ENCODE assay signal across 8 mouse cellular contexts in genomic region chr12:87471421-87471963, GRCm38 (mm10). TPM values are rescaled to one million over a fixed set of nuclear protein-coding genes. Genes with fewer than 3 reads are reported as not detected.
DNase-seq lines count a peak whose midpoint lies in the region; ATAC-seq and TF ChIP-seq lines count a peak whose summit lies in the region.

No protein-coding gene starts in this region.

- peak overlapping the region; percentile 84 for H3K4me3 ChIP-seq in spleen, adult 2 months (ENCODE audit: extremely low read depth, insufficient read depth, insufficient read length)
- H3K4me3 ChIP-seq in hindbrain, postnatal 0 days (ENCODE audit: low read length) = peak overlapping the region; percentile 69
- H3K4me3 ChIP-seq in liver, postnatal 0 days (ENCODE audit: low read depth, low read length) = peak overlapping the region; percentile 77

- ATAC-seq in hindbrain, postnatal 0 days = no peak
- no peak for ATAC-seq in liver, postnatal 0 days
- ATAC-seq in inflammation-experienced regulatory T-cells, adult 6 months = no peak

- H3K9me3 ChIP-seq in hindbrain, postnatal 0 days (ENCODE audit: low read length) = no peaks in the 10 kb centered on the region
- no peaks in the 10 kb centered on the region for H3K9me3 ChIP-seq in liver, postnatal 0 days (ENCODE audit: low read length)

- no peak for TF ChIP-seq EP300 in liver, postnatal 0 days (IDR thresholded peaks at IDR 0.05; ENCODE audit: low read depth)

- WGBS in spleen, adult 2 months = under 1% methylated on average over 19 of the region's 19 CpGs
- 1% methylated on average over 19 of the region's 19 CpGs for WGBS in hindbrain, postnatal 0 days
- WGBS in liver, postnatal 0 days (ENCODE audit: insufficient replicate concordance) = 1% methylated on average over 19 of the region's 19 CpGs

- peak overlapping the region; percentile 87 for H3K9ac ChIP-seq in hindbrain, postnatal 0 days (replicated peaks; ENCODE audit: low read length)
- peak overlapping the region; percentile 93 for H3K9ac ChIP-seq in liver, postnatal 0 days (replicated peaks)

- H3K4me1 ChIP-seq in spleen, adult 2 months (ENCODE audit: control insufficient read depth, insufficient read depth, insufficient read length) = peaks cover 8% of the 10 kb centered on the region
- peaks cover 10% of the 10 kb centered on the region; the same call in 1 of the 2 replicates for H3K4me1 ChIP-seq in hindbrain, postnatal 0 days (ENCODE audit: insufficient read depth, low read length)
- peaks cover 17% of the 10 kb centered on the region for H3K4me1 ChIP-seq in liver, postnatal 0 days (ENCODE audit: insufficient read depth)

- peak overlapping the region; percentile 92 for H3K27ac ChIP-seq in spleen, adult 2 months (ENCODE audit: insufficient read depth, low read length)
- H3K27ac ChIP-seq in hindbrain, postnatal 0 days = peak overlapping the region; percentile 92
- H3K27ac ChIP-seq in liver, postnatal 0 days (ENCODE audit: low read depth) = peak overlapping the region; percentile 82

- no peaks in the 10 kb centered on the region for H3K27me3 ChIP-seq in spleen, adult 2 months (ENCODE audit: control insufficient read depth, insufficient read depth, low read length)
- H3K27me3 ChIP-seq in hindbrain, postnatal 0 days (ENCODE audit: insufficient read depth, low read length) = no peaks in the 10 kb centered on the region
- no peaks in the 10 kb centered on the region for H3K27me3 ChIP-seq in liver, postnatal 0 days (ENCODE audit: insufficient read depth, low read length)

- TF ChIP-seq CTCF in spleen, adult 2 months (IDR thresholded peaks at IDR 0.05; ENCODE audit: extremely low read depth, insufficient read depth, insufficient read length, insufficient replicate concordance) = no peak
- TF ChIP-seq CTCF in hindbrain, postnatal 0 days (IDR thresholded peaks at IDR 0.05; ENCODE audit: low read depth) = no peak
- no peak for TF ChIP-seq CTCF in liver, postnatal 0 days (IDR thresholded peaks at IDR 0.05; ENCODE audit: low read depth)

- no peak for TF ChIP-seq POLR2A in spleen, adult 2 months (IDR thresholded peaks at IDR 0.05; ENCODE audit: low read depth, low read length)

- DNase-seq in embryo, embryonic 10.5 days (ENCODE audit: low spot score) = peak; percentile 54
- DNase-seq in embryo, embryonic 10 days (ENCODE audit: low spot score) = no peak
- no peak for DNase-seq in spleen, adult 2 months (ENCODE audit: low read depth in 1 of 2, low spot score in 2 of 2)
- no peak for DNase-seq in spleen, postnatal 36 days (ENCODE audit: low spot score in 2 of 2)
- no peak for DNase-seq in hindbrain, postnatal 0 days (ENCODE audit: low spot score)
- DNase-seq in liver, postnatal 0 days = no peak
- no peak for DNase-seq in spleen, postnatal 14 days (ENCODE audit: low spot score in 2 of 2)

- H3K36me3 ChIP-seq in spleen, adult 2 months (ENCODE audit: control insufficient read depth, insufficient read depth, low read length) = peaks cover 12% of the 10 kb centered on the region
- H3K36me3 ChIP-seq in hindbrain, postnatal 0 days (ENCODE audit: insufficient read depth, low read length) = peaks cover 15% of the 10 kb centered on the region; the same call in 1 of the 2 replicates
- H3K36me3 ChIP-seq in liver, postnatal 0 days (replicated peaks; ENCODE audit: insufficient read depth, low read length) = peaks cover 14% of the 10 kb centered on the region

- peak overlapping the region; percentile 75 for H3K4me2 ChIP-seq in hindbrain, postnatal 0 days (ENCODE audit: low read depth, low read length)
- H3K4me2 ChIP-seq in liver, postnatal 0 days (ENCODE audit: low read depth, low read length) = peak overlapping the region; percentile 78

RNA-seq across cellular contexts. Expression of gene Snw1, which starts 0.6 kb away (rescaled TPM):
- polyA plus RNA-seq in spleen, adult 2 months (2012; rRNA removed) = 5.1 and 6.0 TPM in 2 replicates
- total RNA-seq in hindbrain, postnatal 0 days (2014; rRNA removed) = 25.5 and 35.8 TPM in 2 replicates
- polyA plus RNA-seq in hindbrain, postnatal 0 days (2015; fragmentation: Nextera tagmentation; extraction: Ambion mirVana) = 88.7 and 91.1 TPM in 2 replicates
- 41.3 and 42.0 TPM in 2 replicates for polyA plus RNA-seq in liver, postnatal 0 days (2015; fragmentation: Nextera tagmentation; extraction: Ambion mirVana)
- polyA plus RNA-seq in inflammation-experienced regulatory T-cells, adult 6 months (2017; shearing (Covaris generic)) = 100 to 1,000 TPM; 207 to 236 (median 223) TPM

RNA-seq across cellular contexts. Expression of gene Gm5788, which starts 23.0 kb away (rescaled TPM):
- polyA plus RNA-seq in spleen, adult 2 months (2012; rRNA removed) = not detected in 2 replicates
- not detected in 2 replicates for total RNA-seq in hindbrain, postnatal 0 days (2014; rRNA removed)
- not detected in 2 replicates for polyA plus RNA-seq in hindbrain, postnatal 0 days (2015; fragmentation: Nextera tagmentation; extraction: Ambion mirVana)
- not detected in 2 replicates for polyA plus RNA-seq in liver, postnatal 0 days (2015; fragmentation: Nextera tagmentation; extraction: Ambion mirVana)
- polyA plus RNA-seq in inflammation-experienced regulatory T-cells, adult 6 months (2017; shearing (Covaris generic)) = not detected

RNA-seq across cellular contexts. Expression of gene Alkbh1, which starts 27.7 kb away (rescaled TPM):
- polyA plus RNA-seq in spleen, adult 2 months (2012; rRNA removed) = 17.0 and 17.5 TPM in 2 replicates
- 23.0 and 25.8 TPM in 2 replicates for total RNA-seq in hindbrain, postnatal 0 days (2014; rRNA removed)
- 41.3 and 41.9 TPM in 2 replicates for polyA plus RNA-seq in hindbrain, postnatal 0 days (2015; fragmentation: Nextera tagmentation; extraction: Ambion mirVana)
- 10.1 and 13.1 TPM in 2 replicates for polyA plus RNA-seq in liver, postnatal 0 days (2015; fragmentation: Nextera tagmentation; extraction: Ambion mirVana)
- polyA plus RNA-seq in inflammation-experienced regulatory T-cells, adult 6 months (2017; shearing (Covaris generic)) = 10 to 100 TPM; 44.0 to 72.1 (median 63.5) TPM

RNA-seq across cellular contexts. Expression of gene Slirp, which starts 27.8 kb away (rescaled TPM):
- polyA plus RNA-seq in spleen, adult 2 months (2012; rRNA removed) = 4.4 and 4.8 TPM in 2 replicates
- total RNA-seq in hindbrain, postnatal 0 days (2014; rRNA removed) = 84.2 and 159 TPM in 2 replicates
- 215 and 224 TPM in 2 replicates for polyA plus RNA-seq in hindbrain, postnatal 0 days (2015; fragmentation: Nextera tagmentation; extraction: Ambion mirVana)
- polyA plus RNA-seq in liver, postnatal 0 days (2015; fragmentation: Nextera tagmentation; extraction: Ambion mirVana) = 132 and 146 TPM in 2 replicates
- polyA plus RNA-seq in inflammation-experienced regulatory T-cells, adult 6 months (2017; shearing (Covaris generic)) = 100 to 1,000 TPM in 2 of 3 experiments, 10 to 100 TPM in 1; 83.7 to 126 (median 118) TPM

RNA-seq across cellular contexts. Expression of gene Gm8300, which starts 42.6 kb away (rescaled TPM):
- not detected in 2 replicates for polyA plus RNA-seq in spleen, adult 2 months (2012; rRNA removed)
- total RNA-seq in hindbrain, postnatal 0 days (2014; rRNA removed) = not detected in 2 replicates
- polyA plus RNA-seq in hindbrain, postnatal 0 days (2015; fragmentation: Nextera tagmentation; extraction: Ambion mirVana) = not detected in 2 replicates
- polyA plus RNA-seq in liver, postnatal 0 days (2015; fragmentation: Nextera tagmentation; extraction: Ambion mirVana) = not detected in 2 replicates
- not detected for polyA plus RNA-seq in inflammation-experienced regulatory T-cells, adult 6 months (2017; shearing (Covaris generic))
